Mouse (Mus musculus): ENCODE data around the gene Slc50a1.

GRCm38 (mm10) chr3:89227307-89228179 is 42.8 kb downstream of the Slc50a1 start:
- TF ChIP-seq POLR2A (IDR thresholded peaks at IDR 0.05; ENCODE audit: insufficient read length, low read depth) (no peak), MAX (IDR thresholded peaks at IDR 0.05; ENCODE audit: low read depth) (no peak), MYOG (IDR thresholded peaks at IDR 0.05; ENCODE audit: control insufficient read depth in 1 of 3, insufficient read depth in 1 of 3, insufficient read length in 2 of 3, low read depth in 2 of 3) (no peak), POLR2AphosphoS2 (IDR thresholded peaks at IDR 0.05; ENCODE audit: insufficient read length, low read depth) (no peak), SRF (IDR thresholded peaks at IDR 0.05; ENCODE audit: control insufficient read depth, insufficient read length, low read depth) (no peak), TCF12 (IDR thresholded peaks at IDR 0.05; ENCODE audit: insufficient read depth, poor library complexity, severe bottlenecking) (no peak), E2F4 (IDR thresholded peaks at IDR 0.05; ENCODE audit: insufficient read depth) (no peak), REST (IDR thresholded peaks at IDR 0.05; ENCODE audit: insufficient read depth, insufficient read length) (no peak), USF1 (IDR thresholded peaks at IDR 0.05; ENCODE audit: low read depth) (no peak)

Data from myocyte (in vitro differentiated cells).